Mouse (Mus musculus) thymus, postnatal 36 days (tissue): ENCODE measurements around the gene Mertk.
"Not testable (repeated sequence)": the region's sequence is repeated elsewhere in the genome, so short reads cannot be mapped to it uniquely, and the experiment has no call there.

Experiments used
- DNase-seq, 2 experiments: peaks; one replicate each; pipeline ENCODE4 v3.0.0; 2022; ENCODE audit warnings: mixed read lengths in 2 of 2

Mertk gene

GRCm38 (mm10) chr2:128698693-128699181 lies at the start of gene Mertk:
Gene Mertk (plus strand): TSS chr2:128698956.
- DNase-seq: peak in 1 of 2 experiments; percentile 16

GRCm38 (mm10) chr2:128680661-128681060 lies 18.1 kb upstream of the Mertk start:
- DNase-seq: no peak

- peak; percentile 82 to 89 for DNase-seq
Measured at GRCm38 (mm10) chr2:128686921-128687557, 11.7 kb upstream of the Mertk start, which contains the start of gene Anapc1. Gene Anapc1 (minus strand): TSS chr2:128687391.

- no peak for DNase-seq
Measured at GRCm38 (mm10) chr2:128687558-128688120, 11.1 kb upstream of the Mertk start.

GRCm38 (mm10) chr2:128692336-128692735 lies 6.4 kb upstream of the Mertk start:
- no peak for DNase-seq

- no peak for DNase-seq
Measured at GRCm38 (mm10) chr2:128692771-128693170, 6.0 kb upstream of the Mertk start.

- DNase-seq: no peak
Measured at GRCm38 (mm10) chr2:128693236-128693635, 5.5 kb upstream of the Mertk start.

GRCm38 (mm10) chr2:128693828-128694227 lies 4.9 kb upstream of the Mertk start:
- not testable (repeated sequence) for DNase-seq

GRCm38 (mm10) chr2:128694548-128694947 lies 4.2 kb upstream of the Mertk start:
- no peak for DNase-seq

GRCm38 (mm10) chr2:128696426-128696825 lies 2.3 kb upstream of the Mertk start:
- no peak for DNase-seq

- DNase-seq: no peak
Measured at GRCm38 (mm10) chr2:128697047-128697446, 1.7 kb upstream of the Mertk start.

- no peak for DNase-seq
Measured at GRCm38 (mm10) chr2:128697566-128697965, 1.2 kb upstream of the Mertk start.

- peak; percentile 32 to 34 for DNase-seq
Measured at GRCm38 (mm10) chr2:128698140-128698692, 540 bp upstream of the Mertk start.

GRCm38 (mm10) chr2:128699201-128699885 lies 587 bp downstream of the Mertk start:
- DNase-seq: no peak

GRCm38 (mm10) chr2:128704474-128704873 lies 5.7 kb downstream of the Mertk start:
- DNase-seq: no peak

GRCm38 (mm10) chr2:128709264-128709663 lies 10.5 kb downstream of the Mertk start:
- no peak for DNase-seq

GRCm38 (mm10) chr2:128710609-128711008 lies 11.9 kb downstream of the Mertk start:
- no peak for DNase-seq

- no peak for DNase-seq
Measured at GRCm38 (mm10) chr2:128712940-128713339, 14.2 kb downstream of the Mertk start.

GRCm38 (mm10) chr2:128713548-128714003 lies 14.8 kb downstream of the Mertk start:
- DNase-seq: no peak

GRCm38 (mm10) chr2:128714724-128715241 lies 16.0 kb downstream of the Mertk start:
- DNase-seq: no peak

- DNase-seq: no peak
Measured at GRCm38 (mm10) chr2:128715979-128716378, 17.2 kb downstream of the Mertk start.

- DNase-seq: no peak
Measured at GRCm38 (mm10) chr2:128719380-128719779, 20.6 kb downstream of the Mertk start.

- DNase-seq: no peak
Measured at GRCm38 (mm10) chr2:128722106-128722710, 23.5 kb downstream of the Mertk start.
